Mouse (Mus musculus) liver, embryonic 14.5 days (tissue): Measurements from ENCODE around the gene Slc6a13. TPM values are rescaled to one million over a fixed set of nuclear protein-coding genes. Genes with fewer than 3 reads are reported as not detected.

Experiments used
- ATAC-seq: fragments of 200-750 bp; cut with Nextera tagmentation; 2 replicates; pipeline ENCODE4 v1.8.0; 2017; ENCODE audit warnings: moderate number of reproducible peaks, mild to moderate bottlenecking, moderate library complexity; ENCODE audit not compliant: insufficient read depth
- DNase-seq, 3 experiments: peaks; one replicate each; pipeline ENCODE4 v3.0.0-alpha.2; 2012 to 2013; ENCODE audit warnings: low read depth in 3 of 3, low spot score in 3 of 3
- H3K27ac ChIP-seq: fragments of 300-500 bp; sonication (generic); 2 replicates; pipeline ENCODE4 v1.5.1; 2014; ENCODE audit warnings: moderate library complexity, mild to moderate bottlenecking, control low read depth, inconsistent platforms
- H3K27me3 ChIP-seq: fragments of 300-500 bp; sonication (generic); 2 replicates; pipeline ENCODE4 v1.6.1; 2014; ENCODE audit warnings: mild to moderate bottlenecking, low read length, moderate library complexity; ENCODE audit not compliant: control insufficient read depth, insufficient read depth
- H3K36me3 ChIP-seq: fragments of 300-500 bp; sonication (generic); replicated peaks from 2 replicates; pipeline ENCODE4 v1.6.1; 2014; ENCODE audit warnings: low read depth; ENCODE audit not compliant: control insufficient read depth, insufficient read depth
- H3K4me1 ChIP-seq, 2 experiments: fragments of 200-500 bp in 1 of 2; fragments of 300-500 bp in 1 of 2; sonication (generic) in 1 of 2; replicated peaks; 2 replicates each; pipeline ENCODE4 v1.6.1; 2012 to 2014; ENCODE audit warnings: antibody characterized with exemption in 1 of 2, inconsistent platforms in 1 of 2, low read length in 1 of 2; ENCODE audit not compliant: control insufficient read depth in 2 of 2, insufficient read depth in 2 of 2
- H3K4me2 ChIP-seq: fragments of 300-500 bp; sonication (generic); 2 replicates; pipeline ENCODE4 v1.6.1; 2014; ENCODE audit warnings: low read depth, mild to moderate bottlenecking, control low read depth, moderate library complexity
- H3K4me3 ChIP-seq, 2 experiments: fragments of 200-500 bp in 1 of 2; fragments of 300-500 bp in 1 of 2; sonication (generic) in 1 of 2; 2 replicates each; pipeline ENCODE4 v1.5.1; 2012 to 2014; ENCODE audit warnings: low read depth in 2 of 2, low read length in 2 of 2, mild to moderate bottlenecking in 2 of 2, control low read depth in 1 of 2, inconsistent platforms in 1 of 2, moderate library complexity in 1 of 2; ENCODE audit not compliant: insufficient read depth in 1 of 2
- H3K9ac ChIP-seq: fragments of 300-500 bp; sonication (generic); replicated peaks from 2 replicates; pipeline ENCODE4 v1.6.1; 2014; ENCODE audit warnings: mild to moderate bottlenecking, control low read depth, moderate library complexity
- H3K9me3 ChIP-seq: fragments of 300-500 bp; sonication (generic); 2 replicates; pipeline ENCODE4 v1.6.1; 2016; ENCODE audit warnings: low read length, mixed read lengths; ENCODE audit not compliant: control insufficient read depth
- CTCF ChIP-seq: IDR thresholded peaks from 2 replicates; pipeline ENCODE4 v1.5.1; 2016; ENCODE audit warnings: antibody characterized with exemption, low read depth, control low read depth
- EP300 ChIP-seq: IDR thresholded peaks from 2 replicates; pipeline ENCODE4 v1.6.1; 2016; ENCODE audit warnings: antibody characterized with exemption, low read depth
- WGBS: fragments of 180-500 bp; shearing (Covaris S2); extraction: QIAGEN DNeasy Blood & Tissue Kit; methylation state at CpG from one replicate; pipeline ENCODE4 v1.1.7; 2014; ENCODE audit not compliant: insufficient replicate concordance; 5-methylcytosine and 5-hydroxymethylcytosine counted together
- polyA plus RNA-seq, 2 experiments: library from polyadenylated mRNA; depleted of rRNA in 1 of 2; stranded (reverse) in 1 of 2; unstranded in 1 of 2; fragments of >200 nt; fragmentation: Nextera tagmentation in 1 of 2; extraction: Ambion mirVana in 1 of 2; gene quantifications; 2 replicates each; pipeline versions ENCODE4 v1.2.1 to v1.2.3; 2012 to 2014

Gene Slc6a13
- polyA plus RNA-seq, 2 experiments: 14.9 to 19.3 TPM

- no peaks in the 10 kb centered on the region for H3K36me3 ChIP-seq
- 0 out of 4 replicates have a peak, but pooled peaks cover 0 to 4% of the 10 kb centered on the region in 2 experiments for H3K4me1 ChIP-seq
- H3K4me2 ChIP-seq: no peak overlapping the region
- no peak for DNase-seq
- no peak overlapping the region for H3K9ac ChIP-seq
- ATAC-seq: no peak
- no peak for TF ChIP-seq EP300
- TF ChIP-seq CTCF: no peak
- H3K27me3 ChIP-seq: no peaks in the 10 kb centered on the region
- 51% methylated on average over 3 of the region's 3 CpGs for WGBS
- no peak overlapping the region for H3K27ac ChIP-seq
- no peaks in the 10 kb centered on the region for H3K9me3 ChIP-seq
- no peak overlapping the region for H3K4me3 ChIP-seq
These were observed 25.3 kb downstream of the Slc6a13 start for GRCm38 (mm10) chr6:121325298-121325697.

DNA sequence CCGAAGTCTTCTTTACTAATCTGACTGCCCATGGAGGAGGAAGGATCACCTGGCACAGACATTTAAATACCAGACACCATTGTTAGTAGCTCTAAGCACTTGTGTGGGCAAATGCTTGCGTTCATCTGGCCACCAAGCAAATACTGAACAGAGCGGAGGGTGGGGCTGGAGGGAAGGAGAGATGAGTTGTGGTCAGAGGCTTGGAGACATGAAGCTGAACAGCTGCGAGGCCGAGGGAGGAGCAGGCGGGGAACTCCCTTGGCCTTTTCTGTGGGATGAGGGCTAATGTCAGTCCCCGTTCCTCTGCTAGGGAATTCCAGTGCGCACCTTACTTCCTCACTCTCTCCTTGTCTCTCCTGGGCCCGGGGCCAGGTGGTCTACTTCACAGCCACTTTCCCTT is 25.7 kb downstream of the Slc6a13 start:
- DNase-seq (no peak), ATAC-seq (no peak)
- Histone ChIP-seq H3K27me3 (no peaks in the 10 kb centered on the region), H3K27ac (no peak overlapping the region), H3K36me3 (no peaks in the 10 kb centered on the region), H3K4me3 (no peak overlapping the region), H3K4me1 (0 out of 4 replicates have a peak, but pooled peaks cover 0 to 4% of the 10 kb centered on the region in 2 experiments), H3K4me2 (no peak overlapping the region), H3K9me3 (no peaks in the 10 kb centered on the region), H3K9ac (no peak overlapping the region)
- WGBS: 47% methylated on average over 9 of the region's 9 CpGs
- TF ChIP-seq CTCF (no peak), EP300 (no peak)

- DNase-seq (no peak), ATAC-seq (no peak)
- TF ChIP-seq CTCF (no peak), EP300 (no peak)
- no peak overlapping the region for H3K27ac ChIP-seq
- no peaks in the 10 kb centered on the region for H3K9me3 ChIP-seq
- H3K36me3 ChIP-seq: no peaks in the 10 kb centered on the region
- 0 out of 4 replicates have a peak, but pooled peaks cover 0 to 4% of the 10 kb centered on the region in 2 experiments for H3K4me1 ChIP-seq
- H3K4me3 ChIP-seq: no peak overlapping the region
- 41% methylated on average over 10 of the region's 10 CpGs for WGBS
- H3K9ac ChIP-seq: no peak overlapping the region
- no peaks in the 10 kb centered on the region for H3K27me3 ChIP-seq
- no peak overlapping the region for H3K4me2 ChIP-seq
These were observed 26.6 kb downstream of the Slc6a13 start for GRCm38 (mm10) chr6:121326486-121327069.

DNA sequence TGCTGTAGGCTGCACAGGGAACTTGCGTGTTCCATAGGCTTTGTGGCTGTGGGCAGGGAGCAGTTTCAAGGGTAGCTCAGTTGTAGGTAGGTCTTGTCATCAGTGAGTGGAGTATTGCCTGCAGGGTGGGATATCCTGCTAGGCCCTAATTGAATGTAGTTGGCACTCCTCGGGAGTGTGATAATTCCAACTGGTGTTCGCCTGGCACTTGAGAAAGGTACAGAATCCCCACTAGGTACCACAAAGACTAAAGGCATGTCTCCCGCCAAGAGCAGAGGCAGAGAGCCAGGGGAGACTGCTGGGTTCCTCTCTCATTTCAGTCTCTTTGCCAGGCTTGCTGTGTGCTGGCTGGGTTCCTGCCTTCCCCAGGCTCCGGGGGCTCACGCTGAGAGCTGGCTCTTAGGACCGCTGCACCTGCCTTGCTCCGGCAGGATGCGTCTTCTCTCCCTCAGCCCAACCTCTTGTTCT is 28.4 kb downstream of the Slc6a13 start:
- TF ChIP-seq CTCF: no peak
- no peak for TF ChIP-seq EP300
- no peak overlapping the region for H3K4me2 ChIP-seq
- H3K27ac ChIP-seq: no peak overlapping the region
- no peak for DNase-seq
- H3K4me1 ChIP-seq: 0 out of 4 replicates have a peak, but pooled peaks cover 0 to 4% of the 10 kb centered on the region in 2 experiments
- H3K27me3 ChIP-seq: no peaks in the 10 kb centered on the region
- H3K4me3 ChIP-seq: no peak overlapping the region
- no peak overlapping the region for H3K9ac ChIP-seq
- H3K9me3 ChIP-seq: no peaks in the 10 kb centered on the region
- no peak for ATAC-seq
- H3K36me3 ChIP-seq: no peaks in the 10 kb centered on the region
- WGBS: 64% methylated on average over 9 of the region's 9 CpGs

GRCm38 (mm10) chr6:121329848-121330508 is 30.0 kb downstream of the Slc6a13 start:
- Histone ChIP-seq H3K27ac (no peak overlapping the region), H3K9ac (no peak overlapping the region), H3K4me1 (0 out of 4 replicates have a peak, but pooled peaks cover 0 to 4% of the 10 kb centered on the region in 2 experiments), H3K36me3 (no peaks in the 10 kb centered on the region), H3K27me3 (no peaks in the 10 kb centered on the region), H3K4me2 (no peak overlapping the region), H3K4me3 (no peak overlapping the region), H3K9me3 (no peaks in the 10 kb centered on the region)
- TF ChIP-seq EP300: no peak
- TF ChIP-seq CTCF: peak; percentile 27
- ATAC-seq (no peak), DNase-seq (no peak)
- 37% methylated on average over 10 of the region's 10 CpGs for WGBS
